Mouse (Mus musculus) ovary, postnatal 36 days (tissue): ENCODE data around the gene A530016L24Rik.

ENCODE experiments used
- DNase-seq: peaks from one replicate; pipeline ENCODE4 v3.0.0; 2022; ENCODE audit warnings: low spot score, mixed read lengths

A530016L24Rik gene

DNA sequence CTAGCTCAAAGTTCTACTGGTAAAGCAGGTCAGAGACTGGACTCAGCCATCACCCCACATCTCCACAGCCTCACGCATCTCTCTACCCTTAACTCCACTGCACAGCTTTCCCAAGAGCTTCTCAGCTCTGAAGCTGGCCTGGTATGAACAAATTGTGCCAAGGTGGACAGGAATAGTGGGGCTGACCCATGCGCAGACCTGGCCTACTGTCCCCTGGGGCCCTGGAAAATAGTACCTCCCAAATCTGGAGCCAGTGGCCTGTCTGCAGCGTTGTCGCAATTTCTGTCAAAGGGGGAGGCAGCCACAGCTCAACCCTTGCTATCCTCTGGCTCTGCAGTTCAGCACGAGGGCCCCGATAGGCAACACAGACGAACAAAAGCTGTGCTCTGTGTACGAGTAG lies at the start of gene A530016L24Rik:
A530016L24Rik (plus strand) TSS at position 315 of the 400 bp plus-strand sequence.
- no peak for DNase-seq

DNA sequence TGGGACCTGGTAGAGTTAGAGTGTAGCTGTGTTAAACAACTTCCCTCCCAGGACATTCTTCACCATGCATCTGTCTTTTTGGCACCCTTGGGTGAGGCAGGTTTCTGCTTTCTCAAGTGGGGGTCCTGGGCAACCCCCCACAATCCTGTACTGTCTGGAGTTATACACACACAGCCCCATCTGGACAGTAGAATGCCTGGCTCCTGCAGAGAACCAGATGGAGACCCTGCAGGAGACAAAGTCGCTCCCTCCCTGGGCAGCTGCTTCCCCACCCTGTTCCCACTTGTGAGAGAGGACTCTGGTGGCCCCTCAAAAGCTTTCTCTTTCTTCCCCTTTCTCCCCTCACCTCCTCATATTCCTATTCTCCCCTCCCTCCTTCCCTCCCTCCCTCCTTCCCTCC lies 49.3 kb upstream of the A530016L24Rik start:
- DNase-seq: no peak

DNA sequence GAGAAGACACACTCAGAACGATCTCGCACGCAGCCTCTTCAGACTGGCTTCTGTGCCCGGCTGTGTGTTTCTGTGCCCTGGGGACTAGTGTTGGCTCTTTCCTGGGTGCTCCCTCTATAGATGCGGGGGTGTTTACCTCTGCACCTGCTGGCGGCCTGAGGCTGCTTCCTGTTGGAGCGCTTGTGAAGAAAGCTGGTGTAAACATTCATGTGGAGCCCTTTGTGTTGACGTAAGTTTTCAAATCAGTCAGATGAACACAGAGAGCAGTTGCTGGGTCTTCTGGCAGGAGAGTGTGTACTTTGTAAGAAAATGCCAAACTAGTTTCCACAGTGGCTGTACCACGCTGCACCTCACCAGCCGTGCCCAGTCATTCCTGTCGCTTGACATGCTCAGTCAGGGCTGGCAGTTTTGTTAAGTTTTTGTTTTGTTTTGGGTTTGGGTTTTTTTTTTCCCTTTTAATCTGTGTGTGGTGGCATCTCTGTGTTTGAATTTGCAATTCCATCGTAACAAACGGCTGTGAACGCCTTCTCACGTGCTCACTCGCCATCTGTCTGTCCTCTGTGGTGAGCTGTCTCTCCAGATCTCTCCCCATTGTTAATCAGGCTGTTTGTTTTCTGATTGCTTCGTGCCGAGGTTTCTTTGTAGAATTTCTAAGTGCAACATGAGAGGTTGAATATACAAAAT lies 40.0 kb upstream of the A530016L24Rik start:
- no peak for DNase-seq

DNA sequence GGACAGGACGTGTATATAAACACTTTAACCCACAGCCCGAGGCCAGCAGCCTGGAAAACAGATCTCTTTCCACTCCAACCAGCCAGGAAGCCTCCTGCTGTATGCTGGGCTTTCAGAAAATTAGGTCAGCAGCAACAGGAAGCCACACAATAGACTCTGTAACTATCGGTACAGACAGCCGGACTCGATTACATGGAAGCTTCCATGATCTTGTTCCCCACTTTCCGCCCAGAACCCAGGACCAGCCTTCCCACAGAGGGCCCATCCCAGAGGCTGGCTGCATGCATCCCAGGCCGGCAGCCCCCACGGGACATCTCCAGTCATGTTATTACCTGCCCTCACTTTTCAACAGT lies 39.4 kb upstream of the A530016L24Rik start:
- no peak for DNase-seq

DNA sequence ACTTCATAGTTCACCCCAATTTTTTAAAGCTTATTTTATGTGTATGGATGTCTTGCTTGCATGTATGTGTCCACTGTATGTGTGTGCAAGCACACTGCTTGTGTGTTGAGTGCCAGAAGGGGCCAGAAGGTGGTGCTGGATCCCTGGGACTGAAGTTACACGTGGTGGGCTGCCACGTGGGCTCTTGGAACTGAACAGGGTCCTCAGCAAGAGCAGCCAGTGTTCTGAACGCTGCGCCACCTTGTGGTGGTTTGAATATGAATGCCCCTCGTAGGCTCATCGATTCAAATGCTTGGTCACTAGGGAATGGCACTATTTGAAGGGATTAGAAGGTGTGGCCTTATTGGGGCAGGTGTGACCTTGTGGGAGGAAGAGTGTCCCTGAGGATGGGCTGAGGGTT lies 38.4 kb upstream of the A530016L24Rik start:
- peak; percentile 20 for DNase-seq

GRCm38 (mm10) chr12:112451381-112451780 lies 37.9 kb upstream of the A530016L24Rik start:
- DNase-seq: no peak

- no peak for DNase-seq
These were observed 37.4 kb upstream of the A530016L24Rik start for GRCm38 (mm10) chr12:112451826-112452225.

GRCm38 (mm10) chr12:112456144-112456713 lies 33.0 kb upstream of the A530016L24Rik start:
- DNase-seq: no peak

DNA sequence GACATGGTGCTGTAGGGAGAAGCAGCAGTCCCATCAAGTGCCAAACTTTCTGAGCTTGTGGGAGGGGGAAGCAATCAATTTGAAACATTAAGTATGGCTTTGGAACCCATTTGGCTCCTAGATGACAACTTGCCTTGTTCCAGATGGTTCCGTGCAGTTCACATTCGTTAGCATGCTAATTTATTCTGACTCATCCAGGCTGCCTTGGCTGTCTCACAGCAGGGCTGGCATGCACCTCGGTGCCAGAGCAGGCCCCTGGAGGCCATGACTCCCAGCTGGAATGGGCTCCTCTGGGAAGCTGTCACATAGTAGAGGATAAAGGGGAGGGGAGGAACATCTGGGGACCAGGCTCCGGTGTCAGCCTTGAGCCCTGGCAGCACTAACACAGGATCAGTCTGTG lies 31.4 kb upstream of the A530016L24Rik start:
- no peak for DNase-seq

- DNase-seq: no peak
These were observed 26.8 kb upstream of the A530016L24Rik start for GRCm38 (mm10) chr12:112462423-112462822.

- DNase-seq: no peak
These were observed 26.0 kb upstream of the A530016L24Rik start for GRCm38 (mm10) chr12:112463209-112463608.

GRCm38 (mm10) chr12:112463750-112464444 lies 25.4 kb upstream of the A530016L24Rik start:
- DNase-seq: no peak

DNA sequence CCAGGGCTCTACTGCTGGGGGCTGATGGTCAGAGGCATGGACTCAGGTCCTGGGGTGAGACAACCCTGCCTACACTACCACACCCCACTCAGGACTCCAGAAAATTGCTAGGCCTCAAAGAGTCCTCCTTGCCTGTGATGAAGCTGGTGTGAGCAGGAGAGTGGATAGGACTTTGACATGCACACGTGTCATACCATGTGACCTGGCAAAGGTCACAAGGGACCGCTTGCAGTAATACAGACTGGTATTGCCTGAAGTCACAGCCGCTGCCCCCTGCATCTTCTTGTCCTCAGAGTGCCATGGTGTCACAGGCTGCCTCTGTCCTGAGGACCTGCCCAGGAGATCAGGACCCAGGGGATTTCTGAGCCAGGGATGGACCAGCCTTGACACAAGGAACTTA lies 24.7 kb upstream of the A530016L24Rik start:
- no peak for DNase-seq

DNA sequence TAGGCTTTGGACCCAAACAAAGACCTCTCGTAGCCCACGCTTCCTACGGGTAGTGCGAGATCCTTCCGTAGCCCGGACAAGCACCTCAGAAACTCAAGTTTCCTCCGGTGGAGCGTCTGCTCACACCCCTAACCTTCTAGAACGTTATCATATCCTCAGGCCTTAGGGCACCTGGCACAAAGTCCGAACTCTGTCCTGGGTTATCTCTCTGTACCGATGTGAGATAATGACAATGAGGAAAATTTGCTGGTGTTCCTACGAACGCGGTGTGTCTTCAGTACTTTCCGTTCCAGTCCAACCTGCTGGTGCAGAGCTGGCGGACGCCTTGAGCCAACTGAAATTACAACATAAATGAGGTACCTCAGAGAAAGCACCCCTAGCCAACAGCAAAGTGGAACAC lies 23.3 kb upstream of the A530016L24Rik start:
- no peak for DNase-seq

DNA sequence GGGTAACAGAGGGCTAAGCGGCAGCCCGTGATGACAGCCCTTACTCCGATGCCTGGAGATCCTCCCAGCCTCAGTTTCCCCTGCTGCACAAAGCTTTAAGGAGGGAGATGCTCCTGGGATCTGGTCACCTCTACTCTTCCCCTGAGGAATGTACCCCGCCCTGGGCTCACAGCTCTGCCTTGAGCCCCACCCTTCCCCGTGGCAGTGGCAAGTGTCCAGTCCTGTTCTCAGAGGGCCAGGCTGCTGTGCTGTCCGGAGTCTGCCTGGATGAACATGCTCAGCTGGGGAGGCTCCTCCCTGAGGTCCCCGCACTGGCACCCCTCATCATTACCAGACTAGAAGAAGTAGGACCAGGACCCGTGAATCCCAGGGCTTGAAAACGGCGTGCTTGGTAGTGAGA lies 21.9 kb upstream of the A530016L24Rik start:
- no peak for DNase-seq

DNA sequence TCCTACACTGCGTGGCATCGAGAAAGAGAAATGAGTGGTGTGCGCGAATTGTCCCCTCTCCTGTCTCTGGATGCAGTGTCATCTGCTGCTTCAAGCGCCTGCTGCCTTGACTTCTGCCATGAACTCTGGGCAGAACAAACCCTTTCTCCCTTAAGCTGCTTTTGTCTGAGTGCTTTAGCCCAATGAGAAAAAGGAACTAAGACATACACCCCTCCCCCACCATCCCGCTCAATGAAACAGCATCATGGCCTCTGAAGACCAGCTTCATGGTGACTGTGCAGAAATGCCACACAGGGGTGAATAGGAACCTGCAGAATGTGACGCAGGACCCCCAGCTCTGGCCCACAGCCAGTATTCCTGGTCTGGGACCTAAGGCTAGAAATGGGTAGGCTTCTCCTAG lies 19.9 kb upstream of the A530016L24Rik start:
- no peak for DNase-seq

DNA sequence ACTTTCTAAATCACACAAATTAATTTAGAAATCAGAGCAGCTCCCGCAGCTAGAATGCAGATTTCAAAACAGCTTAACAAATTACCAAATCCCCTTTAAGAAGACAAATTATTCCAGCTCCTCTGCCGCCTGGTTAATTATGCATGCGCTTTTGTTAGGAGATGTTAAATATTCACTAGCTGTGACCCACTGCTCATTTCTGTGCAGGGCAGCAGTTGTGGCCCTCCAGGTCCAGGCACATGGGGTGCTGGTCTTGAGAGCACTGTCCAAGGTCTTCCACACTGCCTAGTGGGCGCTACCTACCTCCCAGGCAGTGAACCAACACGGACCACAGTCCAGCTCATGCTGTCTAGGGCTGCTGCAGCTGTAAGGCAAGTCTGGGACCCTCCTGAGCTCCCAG lies 19.0 kb upstream of the A530016L24Rik start:
- no peak for DNase-seq

DNA sequence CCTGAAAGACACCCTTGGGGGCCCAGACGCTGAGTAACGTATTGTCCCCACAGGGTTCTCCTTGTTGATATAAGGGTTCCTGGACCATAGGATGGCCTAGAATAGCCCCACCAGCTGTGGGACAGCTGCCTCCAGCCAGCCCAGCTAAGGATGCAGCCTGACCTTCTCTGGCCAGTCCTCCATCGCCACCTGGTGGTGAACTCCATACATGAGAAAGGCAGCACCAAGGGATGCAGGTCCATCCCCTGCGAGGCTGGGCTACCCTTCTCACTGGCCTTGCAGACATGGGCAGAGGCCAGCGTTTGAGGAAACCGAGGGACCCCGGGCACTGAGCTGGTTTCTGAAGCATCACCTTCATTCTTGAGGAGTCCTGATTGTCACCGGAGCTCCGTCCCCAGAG lies 15.5 kb upstream of the A530016L24Rik start:
- peak; percentile 82 for DNase-seq

- no peak for DNase-seq
These were observed 287 bp downstream of the A530016L24Rik start for GRCm38 (mm10) chr12:112489535-112489934.

- no peak for DNase-seq
These were observed 1.2 kb downstream of the A530016L24Rik start for GRCm38 (mm10) chr12:112490444-112490939.

DNA sequence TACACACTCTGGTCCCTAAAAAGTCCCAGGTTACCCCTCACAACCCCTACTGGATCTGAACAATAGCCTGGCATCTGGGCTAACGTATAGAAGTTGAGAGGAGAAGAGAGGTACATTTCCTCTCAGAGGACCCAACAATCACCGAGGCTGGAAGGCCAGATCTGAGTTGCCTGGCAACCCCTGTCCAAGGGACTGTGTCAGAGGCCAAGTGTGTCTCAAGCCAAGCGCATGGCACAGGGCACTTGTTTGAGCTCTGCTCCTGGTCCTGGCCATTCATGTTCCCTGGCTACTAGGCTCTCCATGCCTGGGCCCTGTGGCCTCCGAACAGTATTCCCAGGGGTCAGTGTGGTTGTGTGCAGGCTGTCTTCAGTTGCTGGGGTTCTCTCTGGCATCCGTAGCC lies 6.9 kb downstream of the A530016L24Rik start:
- no peak for DNase-seq

DNA sequence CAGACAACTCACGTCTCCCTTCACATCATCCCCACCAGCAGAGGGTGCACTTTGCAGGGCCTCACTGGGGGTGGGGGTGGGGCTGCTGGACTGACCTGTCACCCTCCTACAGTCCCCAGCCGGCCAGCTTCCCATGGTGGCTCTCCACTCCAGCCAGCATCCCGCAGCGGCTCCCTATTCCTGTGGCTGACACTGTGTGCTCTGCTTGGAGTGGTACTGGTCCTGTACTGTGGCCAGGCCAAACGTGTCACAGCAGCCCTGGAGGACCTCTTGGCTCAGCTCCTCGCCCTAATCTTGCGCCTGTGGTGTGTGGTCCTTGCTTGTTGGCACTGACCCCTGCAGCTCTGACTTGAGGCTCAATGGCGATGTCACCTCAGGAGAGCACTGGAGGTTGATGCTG lies 8.5 kb downstream of the A530016L24Rik start:
- DNase-seq: no peak

- DNase-seq: no peak
These were observed 9.4 kb downstream of the A530016L24Rik start for GRCm38 (mm10) chr12:112498683-112499082.
